Mouse (Mus musculus): ENCODE measurements around the gene Taco1. TPM values are rescaled to one million over a fixed set of nuclear protein-coding genes. Genes with fewer than 3 reads are reported as not detected.
A peak's percentile ranks its signal among the peaks of the same experiment; 100 is the strongest.
"Not testable (repeated sequence)": the region's sequence is repeated elsewhere in the genome, so short reads cannot be mapped to it uniquely, and the experiment has no call there.

Gene Taco1
- polyA plus RNA-seq, 1 experiment from 2014 or later = 10.1 TPM

DNA sequence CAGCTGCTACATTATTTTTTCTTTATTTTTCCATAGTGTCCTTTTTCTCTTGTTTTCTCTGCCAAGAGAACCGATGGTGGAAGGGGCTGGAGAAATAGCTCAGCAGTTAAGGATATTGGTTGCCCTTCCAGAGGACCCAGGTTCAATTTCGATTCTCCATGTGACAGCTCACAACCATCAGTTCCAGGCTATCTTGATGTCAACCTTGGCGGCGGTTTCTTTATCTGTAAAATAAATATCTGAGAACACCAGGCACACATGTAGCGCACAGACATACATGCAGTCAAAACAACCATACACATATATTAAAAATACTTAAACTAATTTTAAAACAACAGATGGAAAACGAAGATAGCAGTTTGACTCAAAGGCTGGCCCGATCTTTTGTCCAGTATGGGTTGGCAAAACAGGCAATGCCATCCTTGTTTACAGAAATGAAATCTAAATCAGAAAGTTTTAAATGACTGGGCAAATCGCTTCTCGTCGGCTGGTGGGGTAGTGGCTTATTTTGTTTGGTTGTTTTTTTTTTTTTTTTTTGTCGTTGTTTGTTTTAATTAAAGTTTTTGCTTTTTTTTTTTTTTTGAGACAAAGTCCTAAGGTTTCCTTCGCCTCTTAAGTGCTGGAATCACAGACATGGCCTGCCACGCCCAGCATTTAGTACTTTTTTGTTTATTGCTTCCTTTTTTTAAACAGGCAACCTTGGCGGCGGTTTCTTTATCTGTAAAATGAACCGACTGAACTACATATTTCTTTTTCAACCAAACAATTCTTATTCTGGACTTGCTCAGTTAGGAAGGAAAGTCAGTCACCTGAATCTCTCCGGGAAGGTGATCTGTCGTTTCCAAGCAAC is 563 bp upstream of the Taco1 start:
- Histone ChIP-seq H3K27ac (peak overlapping the region; percentile 95; the same call in 1 of the 2 replicates), H3K27me3 (no peaks in the 10 kb centered on the region), H3K9ac (0 out of 2 replicates have a peak overlapping the region, but pooled peaks have one; percentile 91), H3K4me2 (peak overlapping the region; percentile 87), H3K4me1 (peaks cover 4% of the 10 kb centered on the region), H3K36me3 (0 out of 2 replicates have a peak, but pooled peaks cover 3% of the 10 kb centered on the region), H3K9me3 (no peaks in the 10 kb centered on the region), H3K4me3 (peak overlapping the region; percentile 95)
- no peak for ATAC-seq (ENCODE audit: borderline replicate concordance, extremely low read depth, low FRiP score, low TSS enrichment)
- 35% methylated on average over 18 of the region's 18 CpGs for WGBS

DNA sequence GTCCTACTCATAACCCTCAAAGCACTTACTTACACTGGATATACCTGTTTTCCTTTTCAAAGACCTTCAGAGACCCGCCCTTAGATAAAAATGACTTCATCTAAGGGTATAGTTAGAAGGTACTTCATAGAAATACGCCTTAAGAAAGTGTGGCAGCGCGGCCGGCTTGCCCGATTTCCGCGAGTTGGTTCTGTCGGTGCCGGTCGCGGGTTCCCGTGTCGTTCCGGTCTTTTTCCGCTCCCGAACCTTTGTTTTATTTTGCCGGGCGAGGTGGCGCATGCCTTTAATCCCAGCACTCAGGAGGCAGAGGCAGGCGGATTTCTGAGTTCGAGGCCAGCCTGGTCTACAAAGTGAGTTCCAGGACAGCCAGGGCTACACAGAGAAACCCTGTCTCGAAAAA is 755 bp downstream of the Taco1 start:
- not testable (repeated sequence) for H3K36me3 ChIP-seq; H3K4me1 ChIP-seq; ATAC-seq (ENCODE audit: borderline replicate concordance, extremely low read depth, low FRiP score, low TSS enrichment); H3K27me3 ChIP-seq; H3K9me3 ChIP-seq
- Histone ChIP-seq H3K4me2 (peak overlapping the region; percentile 87), H3K4me3 (peak overlapping the region; percentile 95), H3K27ac (peak overlapping the region; percentile 95), H3K9ac (peak overlapping the region; percentile 91)
- 11% methylated on average over 23 of the region's 23 CpGs for WGBS

DNA sequence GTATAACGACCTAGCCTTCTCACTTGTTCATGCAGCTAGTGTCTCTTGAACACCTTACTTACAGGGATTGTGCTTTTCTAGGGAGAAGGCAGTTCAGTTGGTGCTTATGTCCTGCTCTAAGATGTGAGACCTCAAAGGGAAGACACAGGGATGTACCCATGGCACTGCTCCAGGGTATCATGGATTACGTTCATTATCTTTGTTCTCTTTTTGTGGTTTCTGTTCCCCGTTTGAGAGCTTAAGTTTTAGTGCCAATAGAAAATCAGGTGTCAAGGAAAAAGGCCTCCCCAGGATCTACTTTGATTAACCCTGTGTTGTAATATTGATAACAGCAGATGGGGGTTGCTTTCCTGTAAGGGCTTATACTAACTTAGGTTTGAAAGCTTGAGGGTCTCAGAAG is 7.9 kb downstream of the Taco1 start:
- Histone ChIP-seq H3K9ac (no peak overlapping the region), H3K4me3 (no peak overlapping the region), H3K4me2 (no peak overlapping the region), H3K27ac (no peak overlapping the region), H3K9me3 (no peaks in the 10 kb centered on the region), H3K36me3 (peaks cover 21% of the 10 kb centered on the region), H3K27me3 (no peaks in the 10 kb centered on the region), H3K4me1 (no peaks in the 10 kb centered on the region)
- ATAC-seq (ENCODE audit: borderline replicate concordance, extremely low read depth, low FRiP score, low TSS enrichment) = no peak
- 77% methylated on average over 3 of the region's 3 CpGs for WGBS

DNA sequence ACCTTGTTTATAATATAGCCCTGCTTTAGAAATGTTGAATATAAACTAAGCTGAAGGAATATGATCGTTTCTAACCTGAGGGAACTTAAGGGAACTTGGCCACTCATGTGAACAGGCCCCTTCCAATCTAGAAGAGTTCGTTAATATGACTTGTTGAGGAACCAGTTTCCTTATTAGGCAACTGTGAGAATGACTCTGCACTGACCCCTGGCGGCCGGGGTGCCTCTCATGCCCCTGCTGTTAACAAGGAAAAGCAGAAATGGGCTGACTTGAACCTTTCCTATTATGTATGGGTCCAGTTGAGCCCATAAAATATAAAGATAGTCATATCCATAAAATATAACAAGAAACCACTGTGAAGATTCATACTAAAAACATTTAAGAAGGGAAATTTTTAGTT is 10.5 kb downstream of the Taco1 start:
- Histone ChIP-seq H3K36me3 (peaks cover 18% of the 10 kb centered on the region), H3K27ac (no peak overlapping the region), H3K27me3 (no peaks in the 10 kb centered on the region), H3K4me3 (no peak overlapping the region), H3K9me3 (no peaks in the 10 kb centered on the region), H3K4me1 (no peaks in the 10 kb centered on the region), H3K9ac (no peak overlapping the region), H3K4me2 (no peak overlapping the region)
- WGBS = under 1% methylated on average over 4 of the region's 4 CpGs
- no peak for ATAC-seq (ENCODE audit: borderline replicate concordance, extremely low read depth, low FRiP score, low TSS enrichment)

DNA sequence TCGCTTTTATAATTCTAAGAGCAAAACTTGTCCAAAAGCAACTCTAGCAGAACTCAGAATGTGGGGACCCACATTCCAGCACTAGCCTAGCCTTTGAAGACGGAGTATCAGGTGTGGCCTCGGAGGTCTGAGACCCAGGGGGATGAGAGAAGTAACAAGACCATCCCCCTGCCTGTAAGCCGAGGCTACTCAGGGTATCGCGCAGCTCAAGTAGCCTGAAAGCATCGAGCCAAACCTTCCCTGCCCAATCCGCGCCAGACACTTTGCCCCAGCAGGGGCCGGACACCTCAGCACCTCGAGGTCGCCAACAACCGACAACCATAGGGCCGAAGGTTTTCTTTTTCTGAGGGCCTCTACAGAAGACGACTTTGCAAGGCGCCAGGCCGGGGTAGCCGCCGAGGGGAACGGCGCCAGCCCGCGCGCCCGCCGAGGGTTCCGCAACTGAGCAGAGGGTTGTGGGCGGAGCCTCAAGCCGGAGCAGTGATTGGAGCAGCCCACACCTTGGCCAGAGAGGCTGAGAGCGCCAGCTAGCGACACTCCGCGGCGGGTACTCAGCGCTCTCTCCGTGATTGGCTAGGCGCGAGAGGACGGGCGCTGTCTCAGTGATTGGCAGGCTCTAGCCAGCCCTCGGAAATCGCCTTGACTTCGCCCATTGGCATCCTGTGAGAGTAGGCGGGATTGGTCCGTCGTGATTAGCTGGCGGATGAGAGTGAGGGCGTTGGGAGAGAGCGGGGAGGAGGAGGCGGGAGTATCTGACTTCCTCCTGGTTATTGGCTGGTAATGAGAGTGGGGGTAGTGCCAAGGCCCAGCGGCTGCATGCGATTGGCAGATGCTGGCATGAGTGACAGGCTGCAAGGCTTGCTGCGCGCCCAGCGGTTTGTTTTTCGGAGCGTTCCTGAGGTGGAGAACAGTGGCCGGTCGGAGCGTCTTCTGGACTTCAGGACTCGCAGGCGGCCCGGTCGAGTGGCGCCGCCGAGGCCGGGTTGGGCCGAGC is 18.1 kb downstream of the Taco1 start, which contains the start of gene Map3k3:
Gene Map3k3 (plus strand): TSS at position 906 of the 994 bp plus-strand sequence.
- Histone ChIP-seq H3K27ac (peak within 1 kb of the TSS; percentile 99), H3K27me3 (no peaks in the 10 kb centered on the region), H3K9me3 (no peaks in the 10 kb centered on the region), H3K4me1 (peaks cover 24% of the 10 kb centered on the region), H3K9ac (peak within 1 kb of the TSS; percentile 97), H3K4me2 (peak within 1 kb of the TSS; percentile 70), H3K4me3 (peak within 1 kb of the TSS; percentile 88), H3K36me3 (no peaks in the 10 kb centered on the region)
- WGBS = under 1% methylated on average over 69 of the region's 69 CpGs
- peak; percentile 99 for ATAC-seq (ENCODE audit: borderline replicate concordance, extremely low read depth, low FRiP score, low TSS enrichment)

DNA sequence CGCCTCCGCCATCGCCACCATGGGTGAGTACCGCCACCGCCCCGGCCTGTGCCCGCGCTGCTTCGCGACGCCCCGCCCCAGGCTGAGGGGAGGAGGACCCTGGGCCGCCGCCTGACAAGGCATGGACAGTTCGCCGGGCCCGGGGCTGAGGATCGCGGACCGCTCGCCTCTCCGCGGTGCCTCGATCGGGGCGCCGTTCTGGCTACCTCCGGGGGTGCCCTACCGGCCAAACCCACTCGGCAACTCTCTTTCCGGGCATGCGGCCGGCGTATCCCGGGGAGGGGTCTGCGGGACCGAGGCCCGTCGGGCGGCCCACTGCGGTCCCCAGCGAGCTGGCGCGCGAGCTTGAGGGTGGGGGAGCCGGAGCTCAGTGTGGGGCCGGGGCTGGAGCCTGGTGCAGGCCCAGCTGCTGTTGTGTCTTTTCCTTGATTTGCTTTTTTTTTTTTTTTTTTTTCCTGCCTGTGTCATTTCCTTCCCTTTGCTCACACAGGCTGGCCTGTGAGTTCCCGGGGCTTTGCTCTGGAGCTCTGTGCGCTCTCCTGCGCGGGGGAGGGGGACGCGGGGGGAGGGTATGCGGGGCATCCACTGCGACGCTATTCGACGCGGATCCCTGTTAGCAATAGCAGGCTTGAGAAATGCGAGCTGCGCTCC is 19.2 kb downstream of the Taco1 start:
- peaks cover 24% of the 10 kb centered on the region for H3K4me1 ChIP-seq
- H3K9me3 ChIP-seq = no peaks in the 10 kb centered on the region
- under 1% methylated on average over 54 of the region's 61 CpGs for WGBS
- peak overlapping the region; percentile 99 for H3K27ac ChIP-seq
- H3K36me3 ChIP-seq = no peaks in the 10 kb centered on the region
- ATAC-seq (ENCODE audit: borderline replicate concordance, extremely low read depth, low FRiP score, low TSS enrichment) = peak; percentile 76
- H3K4me3 ChIP-seq = peak overlapping the region; percentile 88
- H3K4me2 ChIP-seq = peak overlapping the region; percentile 62
- peak overlapping the region; percentile 97 for H3K9ac ChIP-seq
- no peaks in the 10 kb centered on the region for H3K27me3 ChIP-seq

DNA sequence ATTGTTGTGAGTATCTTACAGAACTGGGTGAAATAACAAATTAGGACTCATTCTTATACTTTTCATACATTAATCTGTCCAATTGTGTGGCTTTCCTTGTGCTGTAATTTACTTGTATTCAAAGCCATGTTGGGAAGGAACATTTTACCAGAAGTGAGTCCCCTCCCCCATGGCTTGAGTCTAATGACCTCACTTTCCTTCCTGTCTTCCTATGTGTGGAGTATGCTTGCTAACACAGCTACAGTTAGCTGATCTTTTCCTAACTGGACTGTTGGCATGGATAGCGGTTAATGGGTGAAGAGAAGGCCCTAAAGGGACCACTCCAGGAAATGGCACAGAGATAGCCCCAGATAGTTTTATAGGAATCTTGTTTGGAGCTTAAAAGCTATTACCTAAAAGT is 32.4 kb downstream of the Taco1 start:
- H3K27ac ChIP-seq = no peak overlapping the region; the same call in 1 of the 2 replicates
- no peak overlapping the region for H3K9ac ChIP-seq
- no peak for ATAC-seq (ENCODE audit: borderline replicate concordance, extremely low read depth, low FRiP score, low TSS enrichment)
- 82% methylated on average over 1 of the region's 1 CpGs for WGBS
- H3K4me1 ChIP-seq = peaks cover 3% of the 10 kb centered on the region; the same call in 1 of the 2 replicates
- 0 out of 2 replicates have a peak, but pooled peaks cover 2% of the 10 kb centered on the region for H3K36me3 ChIP-seq
- H3K27me3 ChIP-seq = no peaks in the 10 kb centered on the region
- H3K9me3 ChIP-seq = no peaks in the 10 kb centered on the region
- H3K4me3 ChIP-seq = no peak overlapping the region
- no peak overlapping the region for H3K4me2 ChIP-seq

DNA sequence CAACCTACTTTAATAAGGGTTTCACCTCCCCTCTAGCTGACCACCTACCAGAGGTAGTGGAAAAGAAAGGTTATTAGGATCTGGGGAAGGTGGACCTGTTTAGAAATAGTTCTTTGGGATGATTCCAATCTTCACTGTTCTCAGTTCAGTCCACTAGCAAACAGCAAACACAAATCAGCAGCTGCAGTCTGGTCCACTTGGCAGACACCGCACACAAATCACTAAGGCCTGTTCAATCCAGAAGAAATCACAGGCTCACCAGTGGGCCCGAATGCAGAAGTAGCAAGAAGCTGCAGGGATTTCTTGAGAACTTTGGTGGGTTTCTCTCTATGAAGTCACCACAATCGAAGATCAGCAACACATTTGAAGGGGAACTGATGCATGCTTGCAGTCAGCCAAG is 37.0 kb downstream of the Taco1 start:
- Histone ChIP-seq H3K36me3 (peaks cover 2% of the 10 kb centered on the region; the same call in 1 of the 2 replicates), H3K9ac (no peak overlapping the region), H3K27ac (no peak overlapping the region), H3K9me3 (no peaks in the 10 kb centered on the region), H3K4me3 (no peak overlapping the region), H3K27me3 (no peaks in the 10 kb centered on the region), H3K4me2 (no peak overlapping the region), H3K4me1 (peaks cover 3% of the 10 kb centered on the region; the same call in 1 of the 2 replicates)
- ATAC-seq (ENCODE audit: borderline replicate concordance, extremely low read depth, low FRiP score, low TSS enrichment) = no peak
- WGBS = 88% methylated on average over 3 of the region's 3 CpGs

DNA sequence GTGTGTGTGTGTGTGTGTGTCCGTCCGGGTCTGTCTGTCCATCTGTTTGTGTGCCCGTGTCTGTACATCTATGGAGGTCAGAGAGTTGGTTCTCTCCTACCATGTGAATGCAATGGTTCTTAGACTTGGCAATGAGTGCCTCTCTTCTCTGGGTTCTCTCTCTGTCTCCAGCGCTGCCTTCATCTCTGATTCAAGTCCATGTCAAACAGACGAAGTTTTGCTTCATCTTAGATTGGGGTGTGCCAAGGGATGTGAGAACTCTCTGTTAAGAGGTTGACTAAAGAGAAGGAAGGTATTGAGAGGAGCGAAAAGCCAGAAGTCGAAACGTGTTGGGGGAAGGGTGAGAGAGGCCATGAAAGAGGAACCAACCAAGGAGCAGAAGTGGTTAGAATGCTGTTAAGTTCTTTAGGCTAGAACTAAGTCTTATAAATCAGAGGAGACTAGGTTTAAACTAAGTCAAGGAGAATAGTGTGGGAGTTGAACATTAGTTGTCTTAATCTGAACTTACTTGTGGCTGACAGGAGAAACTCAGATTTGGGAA is 40.3 kb downstream of the Taco1 start:
- H3K27me3 ChIP-seq = no peaks in the 10 kb centered on the region
- ATAC-seq (ENCODE audit: borderline replicate concordance, extremely low read depth, low FRiP score, low TSS enrichment) = no peak
- H3K4me2 ChIP-seq = no peak overlapping the region
- WGBS = 70% methylated on average over 7 of the region's 8 CpGs
- H3K4me1 ChIP-seq = no peaks in the 10 kb centered on the region
- H3K36me3 ChIP-seq = peaks cover 5% of the 10 kb centered on the region; the same call in 1 of the 2 replicates
- no peak overlapping the region for H3K4me3 ChIP-seq
- H3K27ac ChIP-seq = no peak overlapping the region
- no peaks in the 10 kb centered on the region for H3K9me3 ChIP-seq
- no peak overlapping the region for H3K9ac ChIP-seq

DNA sequence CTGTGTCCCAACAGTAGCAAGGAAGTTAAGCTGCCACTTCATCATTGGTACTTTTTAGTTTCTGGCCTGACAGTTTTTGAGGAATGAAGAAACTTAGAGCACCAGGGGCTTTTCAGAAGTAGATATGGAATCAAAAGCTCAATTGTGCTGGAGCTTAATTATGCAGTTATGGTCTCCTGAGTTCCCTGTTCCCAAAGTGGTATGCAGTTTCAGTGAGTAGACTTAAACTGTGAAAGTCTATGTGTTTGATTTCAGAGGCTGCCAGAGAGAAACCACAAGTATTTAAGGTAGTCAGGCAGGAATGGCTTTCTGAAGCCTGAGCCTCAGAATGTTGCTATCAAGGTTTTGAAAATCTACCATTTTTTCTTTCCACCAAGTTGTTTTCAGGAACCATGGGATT is 45.8 kb downstream of the Taco1 start:
- Histone ChIP-seq H3K4me3 (no peak overlapping the region), H3K4me1 (no peaks in the 10 kb centered on the region), H3K27ac (no peak overlapping the region), H3K9me3 (no peaks in the 10 kb centered on the region), H3K4me2 (no peak overlapping the region), H3K9ac (no peak overlapping the region), H3K27me3 (no peaks in the 10 kb centered on the region), H3K36me3 (peaks cover 41% of the 10 kb centered on the region)
- ATAC-seq (ENCODE audit: borderline replicate concordance, extremely low read depth, low FRiP score, low TSS enrichment) = no peak

DNA sequence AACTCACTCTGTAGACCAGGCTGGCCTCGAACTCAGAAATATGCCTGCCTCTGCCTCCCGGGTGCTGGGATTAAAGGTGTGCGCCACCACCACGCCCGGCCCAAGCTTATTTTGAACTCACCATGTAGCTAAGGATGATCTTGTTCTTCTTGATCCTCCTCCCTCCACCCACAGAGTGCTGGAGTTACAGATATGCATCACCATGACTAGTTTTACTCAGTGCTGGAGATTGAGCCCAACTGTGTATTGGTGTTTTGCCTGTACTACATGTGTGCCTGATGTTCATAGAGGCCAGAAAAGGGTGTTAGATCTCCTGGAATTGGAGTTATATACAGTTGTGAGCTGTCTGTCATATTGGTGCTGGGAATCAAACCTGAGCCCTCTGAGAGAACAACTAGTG is 56.4 kb downstream of the Taco1 start:
- ATAC-seq (ENCODE audit: borderline replicate concordance, extremely low read depth, low FRiP score, low TSS enrichment) = no peak
- Histone ChIP-seq H3K4me2 (no peak overlapping the region), H3K27ac (peak overlapping the region; percentile 35), H3K27me3 (no peaks in the 10 kb centered on the region), H3K9me3 (no peaks in the 10 kb centered on the region), H3K4me1 (no peaks in the 10 kb centered on the region), H3K9ac (no peak overlapping the region), H3K4me3 (no peak overlapping the region), H3K36me3 (peaks cover 59% of the 10 kb centered on the region)
- 95% methylated on average over 5 of the region's 5 CpGs for WGBS

All from lung, embryonic 15.5 days (tissue).